16 mouse cellular contexts compared by ENCODE assay signal in genomic region chr6:141226851-141227657, GRCm38 (mm10). TPM values are rescaled to one million over a fixed set of nuclear protein-coding genes. Genes with fewer than 3 reads are reported as not detected.
A peak's percentile ranks its signal among the peaks of the same experiment; 100 is the strongest.
DNase-seq lines count a peak whose midpoint lies in the region; ATAC-seq and TF ChIP-seq lines count a peak whose summit lies in the region.
"Had no signal": no experiment of that assay in that cellular context is flagged by ENCODE, and none has a peak within 500 bp of the region (broad histone marks: within the 10 kb centered on the region; RNA-seq: fewer than 3 reads in every experiment).

No protein-coding gene starts in this region.

- TF ChIP-seq POLR2A in limb, embryonic 14.5 days (IDR thresholded peaks at IDR 0.05; ENCODE audit: borderline replicate concordance, extremely low read depth, insufficient read depth, insufficient read length), result no peak

- H3K4me1 ChIP-seq in lung, embryonic 14.5 days (ENCODE audit: insufficient read depth), result no peaks in the 10 kb centered on the region
- peaks cover 4% of the 10 kb centered on the region; the same call in 1 of the 2 replicates for H3K4me1 ChIP-seq in limb, embryonic 14.5 days (ENCODE audit: control insufficient read depth, insufficient read depth, low read length)
- H3K4me1 ChIP-seq: forebrain, embryonic 13.5 days; hindbrain, embryonic 10.5 days had no signal

- H3K9ac ChIP-seq in lung, embryonic 14.5 days, result no peak overlapping the region
- H3K9ac ChIP-seq in limb, embryonic 14.5 days (ENCODE audit: low read depth, low read length, severe bottlenecking), result no peak overlapping the region
- H3K9ac ChIP-seq: forebrain, embryonic 13.5 days; liver, embryonic 14.5 days had no signal

- H3K27ac ChIP-seq in lung, embryonic 14.5 days (ENCODE audit: low read depth), result peak overlapping the region; percentile 2; the same call in 1 of the 2 replicates
- no peak overlapping the region for H3K27ac ChIP-seq in limb, embryonic 14.5 days (replicated peaks; ENCODE audit: low read depth, low read length)
- H3K27ac ChIP-seq: forebrain, embryonic 13.5 days; hindbrain, embryonic 10.5 days; liver, embryonic 14.5 days had no signal

- intact Hi-C loops in gastrocnemius, postnatal 36 days (cut with DNase I), result no loop called here
- intact Hi-C loops in gastrocnemius, postnatal 14 days (cut with DNase I; ENCODE audit: low total_unique reads), result no loop called here

- DNase-seq in gastrocnemius, postnatal 10 days, result peak; percentile 27
- no peak for DNase-seq in gastrocnemius, postnatal 36 days
- peak; percentile 72 for DNase-seq in lung, embryonic 14.5 days
- no peak for DNase-seq in lung, postnatal 25 days (ENCODE audit: low spot score)
- peak; percentile 23 for DNase-seq in gastrocnemius, postnatal 14 days
- DNase-seq in limb, embryonic 14.5 days (ENCODE audit: low spot score), result peak; percentile 42
- DNase-seq: cerebellum, adult 9-10 months; right cerebral cortex, postnatal 14 days; thymus, postnatal 4 days had no signal

- H3K27me3 ChIP-seq in lung, embryonic 14.5 days (ENCODE audit: insufficient read depth, low read length), result no peaks in the 10 kb centered on the region
- H3K27me3 ChIP-seq in limb, embryonic 14.5 days (ENCODE audit: control insufficient read depth, insufficient read depth, low read length), result no peaks in the 10 kb centered on the region
- H3K27me3 ChIP-seq: CH12.LX; forebrain, embryonic 13.5 days; Patski had no signal

- no peak overlapping the region for H3K4me3 ChIP-seq in lung, embryonic 14.5 days (ENCODE audit: low read depth, low read length)
- H3K4me3 ChIP-seq in limb, embryonic 14.5 days (replicated peaks; ENCODE audit: low read length), result no peak overlapping the region
- H3K4me3 ChIP-seq: forebrain, embryonic 13.5 days; hindbrain, embryonic 10.5 days had no signal

- WGBS in lung, embryonic 14.5 days, result 57% methylated on average over 15 of the region's 15 CpGs
- WGBS in limb, embryonic 14.5 days, result 54% methylated on average over 15 of the region's 15 CpGs

- no peak overlapping the region for H3K4me2 ChIP-seq in lung, embryonic 14.5 days
- H3K4me2 ChIP-seq in limb, embryonic 14.5 days (replicated peaks; ENCODE audit: low read depth, low read length, severe bottlenecking), result no peak overlapping the region
- H3K4me2 ChIP-seq: forebrain, embryonic 13.5 days had no signal

- H3K9me3 ChIP-seq in lung, embryonic 14.5 days (ENCODE audit: low read depth, low read length), result no peaks in the 10 kb centered on the region
- H3K9me3 ChIP-seq in limb, embryonic 14.5 days (ENCODE audit: control insufficient read depth, low read length), result no peaks in the 10 kb centered on the region
- H3K9me3 ChIP-seq: forebrain, embryonic 13.5 days; hindbrain, embryonic 10.5 days had no signal

- ATAC-seq in lung, embryonic 14.5 days (ENCODE audit: insufficient read depth), result no peak; the same call in 1 of the 2 replicates
- ATAC-seq in limb, embryonic 14.5 days (ENCODE audit: low FRiP score, low read depth), result 0 out of 2 replicates have a peak, but pooled peaks have one; percentile 26
- no peak for ATAC-seq in CD4-positive, CD25-positive, alpha-beta regulatory T cell, adult 4 months
- ATAC-seq: forebrain, embryonic 13.5 days; Patski had no signal

- no peak for TF ChIP-seq CTCF in lung, embryonic 14.5 days (IDR thresholded peaks at IDR 0.05; ENCODE audit: low read depth)

- H3K36me3 ChIP-seq in lung, embryonic 14.5 days (ENCODE audit: insufficient read depth), result no peaks in the 10 kb centered on the region
- no peaks in the 10 kb centered on the region for H3K36me3 ChIP-seq in limb, embryonic 14.5 days (ENCODE audit: control insufficient read depth, insufficient read depth, low read length)
- H3K36me3 ChIP-seq: hindbrain, embryonic 10.5 days had no signal

RNA-seq across cellular contexts. Expression of gene Pde3a, which starts 22.0 kb away (rescaled TPM):
- total RNA-seq in gastrocnemius, postnatal 10 days (2021), result 1 to 10 TPM; 7.0 to 8.1 TPM
- 1 to 10 TPM; 1.9 to 2.3 TPM for total RNA-seq in gastrocnemius, postnatal 36 days (2021)
- 6.2 and 7.4 TPM in 2 replicates for polyA plus RNA-seq in lung, embryonic 14.5 days (2014; fragmentation: Nextera tagmentation; extraction: Ambion mirVana)
- 1 to 10 TPM; 5.7 TPM for total RNA-seq in gastrocnemius, postnatal 14 days (2021)
- polyA plus RNA-seq in limb, embryonic 14.5 days (2012; rRNA removed), result 4.6 and 5.6 TPM in 2 replicates
- 5.2 and 6.4 TPM in 2 replicates for polyA plus RNA-seq in limb, embryonic 14.5 days (2014; fragmentation: Nextera tagmentation; extraction: Ambion mirVana)
- polyA plus RNA-seq in CD4-positive, CD25-positive, alpha-beta regulatory T cell, adult 4 months (2017; shearing (Covaris generic)), result not detected
- total RNA-seq: granulocyte monocyte progenitor cell, adult 5-6 weeks had no signal

Comparison
In these comparisons a context has a peak if more than half of its experiments do, and no peak if none do; other contexts are left out.
1. DNase-seq: peak in gastrocnemius, postnatal 10 days (single experiment), lung, embryonic 14.5 days (single experiment), gastrocnemius, postnatal 14 days (single experiment) and limb, embryonic 14.5 days (single experiment); none in gastrocnemius, postnatal 36 days (0 of 2) and lung, postnatal 25 days (single experiment).